Mouse (Mus musculus) spleen, postnatal 4 days (tissue): ENCODE results near the gene Atxn1.
A peak's percentile ranks its signal among the peaks of the same experiment; 100 is the strongest.

ENCODE experiments used
- DNase-seq, 2 experiments: peaks; one replicate each; pipeline ENCODE4 v3.0.0; 2022; ENCODE audit warnings: low spot score in 2 of 2

Atxn1 gene

GRCm38 (mm10) chr13:45577784-45578183 lies 387.0 kb downstream of the Atxn1 start:
- no peak for DNase-seq

- DNase-seq = no peak
Observed at GRCm38 (mm10) chr13:45577366-45577765, 387.4 kb downstream of the Atxn1 start.

- no peak for DNase-seq
Observed at GRCm38 (mm10) chr13:45576185-45576584, 388.6 kb downstream of the Atxn1 start.

GRCm38 (mm10) chr13:45572768-45573167 lies 392.0 kb downstream of the Atxn1 start:
- peak; percentile 55 to 83 for DNase-seq

- DNase-seq = peak; percentile 80 to 92
Observed at GRCm38 (mm10) chr13:45571795-45572262, 393.0 kb downstream of the Atxn1 start.

GRCm38 (mm10) chr13:45569932-45570331 lies 394.9 kb downstream of the Atxn1 start:
- DNase-seq = no peak

GRCm38 (mm10) chr13:45564946-45565345 lies 399.9 kb downstream of the Atxn1 start:
- DNase-seq = no peak

GRCm38 (mm10) chr13:45562011-45562410 lies 402.8 kb downstream of the Atxn1 start:
- no peak for DNase-seq

GRCm38 (mm10) chr13:45560543-45560942 lies 404.3 kb downstream of the Atxn1 start:
- no peak for DNase-seq

- DNase-seq = no peak
Observed at GRCm38 (mm10) chr13:45559258-45559657, 405.6 kb downstream of the Atxn1 start.

- no peak for DNase-seq
Observed at GRCm38 (mm10) chr13:45558367-45558766, 406.4 kb downstream of the Atxn1 start.

- no peak for DNase-seq
Observed at GRCm38 (mm10) chr13:45553674-45554073, 411.1 kb downstream of the Atxn1 start.

GRCm38 (mm10) chr13:45547549-45547948 lies 417.3 kb downstream of the Atxn1 start:
- DNase-seq = no peak

- DNase-seq = no peak
Observed at GRCm38 (mm10) chr13:45546946-45547345, 417.9 kb downstream of the Atxn1 start.

- peak; percentile 76 for DNase-seq
Observed at GRCm38 (mm10) chr13:45545974-45546373, 418.8 kb downstream of the Atxn1 start.

GRCm38 (mm10) chr13:45539205-45539568 lies 425.6 kb downstream of the Atxn1 start:
- peak; percentile 68 to 86 for DNase-seq

- DNase-seq = peak in 1 of 2 experiments; percentile 40
Observed at GRCm38 (mm10) chr13:45538532-45539204, 426.1 kb downstream of the Atxn1 start.

GRCm38 (mm10) chr13:45538091-45538490 lies 426.7 kb downstream of the Atxn1 start:
- no peak for DNase-seq

GRCm38 (mm10) chr13:45537110-45537509 lies 427.7 kb downstream of the Atxn1 start:
- no peak for DNase-seq

GRCm38 (mm10) chr13:45535731-45536453 lies 428.9 kb downstream of the Atxn1 start:
- no peak for DNase-seq

- no peak for DNase-seq
Observed at GRCm38 (mm10) chr13:45530754-45531153, 434.1 kb downstream of the Atxn1 start.

GRCm38 (mm10) chr13:45528787-45529186 lies 436.0 kb downstream of the Atxn1 start:
- no peak for DNase-seq
